In genomic region chr4:87942921-87943403, GRCm38 (mm10) we compare ENCODE assay signal across 22 mouse cellular contexts.
"Had no signal": no experiment of that assay in that cellular context is flagged by ENCODE, and none has a peak within 500 bp of the region (broad histone marks: within the 10 kb centered on the region; RNA-seq: fewer than 3 reads in every experiment).

No protein-coding gene starts in this region.

- H3K4me1 ChIP-seq: liver, embryonic 15.5 days; lung, embryonic 15.5 days; neural tube, embryonic 12.5 days had no signal

- ATAC-seq: liver, postnatal 0 days; lung, postnatal 0 days; midbrain, embryonic 16.5 days had no signal

- DNase-seq: liver, postnatal 0 days; lung, adult 2 months; lung, postnatal 14 days; lung, postnatal 36 days; midbrain, embryonic 14.5 days; retina, postnatal 1 day; right cerebral cortex, adult 18-20 months; right cerebral cortex, postnatal 25 days; right cerebral cortex, postnatal 4 days; spleen, adult 18-20 months; thymus, adult 18-20 months; thymus, postnatal 14 days; thymus, postnatal 36 days had no signal

- H3K27me3 ChIP-seq: liver, embryonic 15.5 days; lung, embryonic 15.5 days; midbrain, embryonic 12.5 days; neural tube, embryonic 12.5 days had no signal

- H3K9me3 ChIP-seq: liver, embryonic 15.5 days; lung, embryonic 15.5 days; midbrain, embryonic 10.5 days; midbrain, embryonic 12.5 days; neural tube, embryonic 12.5 days had no signal

- H3K36me3 ChIP-seq: liver, embryonic 15.5 days; lung, embryonic 15.5 days; midbrain, embryonic 12.5 days; neural tube, embryonic 12.5 days had no signal

- H3K9ac ChIP-seq: liver, embryonic 15.5 days; liver, postnatal 0 days; lung, embryonic 15.5 days; midbrain, embryonic 12.5 days; neural tube, embryonic 12.5 days had no signal

- H3K4me2 ChIP-seq: liver, embryonic 15.5 days; lung, embryonic 15.5 days; midbrain, embryonic 12.5 days; neural tube, embryonic 12.5 days had no signal

- H3K4me3 ChIP-seq: liver, embryonic 15.5 days; lung, embryonic 15.5 days; midbrain, embryonic 10.5 days; midbrain, embryonic 12.5 days; myocyte; neural tube, embryonic 12.5 days had no signal

- H3K27ac ChIP-seq: liver, embryonic 15.5 days; lung, embryonic 15.5 days; macrophage; midbrain, embryonic 10.5 days; midbrain, embryonic 12.5 days; neural tube, embryonic 12.5 days had no signal
